Mouse (Mus musculus) layer of hippocampus, postnatal 14 days (tissue): Measurements from ENCODE around the gene Afdn. TPM values are rescaled to one million over a fixed set of nuclear protein-coding genes. Genes with fewer than 3 reads are reported as not detected.
A peak's percentile ranks its signal among the peaks of the same experiment; 100 is the strongest.

Experiments
- DNase-seq, 2 experiments: peaks; one replicate each; pipeline ENCODE4 v3.0.0; 2021 to 2022; ENCODE audit warnings: low spot score in 2 of 2, mixed read lengths in 1 of 2
- total RNA-seq, 2 experiments: library from RNA; stranded (reverse); gene quantifications; 2 replicates each; pipeline ENCODE4 v1.2.3; 2021

Afdn gene
- total RNA-seq, 2 experiments from 2014 or later = 106 to 112 TPM

- DNase-seq = no peak
Measured at GRCm38 (mm10) chr17:13738121-13738776, 22.1 kb upstream of the Afdn start.

- DNase-seq = no peak
Measured at GRCm38 (mm10) chr17:13738916-13739315, 21.4 kb upstream of the Afdn start.

GRCm38 (mm10) chr17:13739981-13740380 is 20.4 kb upstream of the Afdn start:
- DNase-seq = no peak

- DNase-seq = no peak
Measured at GRCm38 (mm10) chr17:13740796-13741195, 19.5 kb upstream of the Afdn start.

GRCm38 (mm10) chr17:13741611-13742010 is 18.7 kb upstream of the Afdn start:
- DNase-seq = no peak

GRCm38 (mm10) chr17:13742334-13742733 is 18.0 kb upstream of the Afdn start:
- DNase-seq = no peak

- no peak for DNase-seq
Measured at GRCm38 (mm10) chr17:13742941-13743708, 17.2 kb upstream of the Afdn start.

GRCm38 (mm10) chr17:13743709-13744079 is 16.6 kb upstream of the Afdn start:
- no peak for DNase-seq

GRCm38 (mm10) chr17:13744219-13744618 is 16.1 kb upstream of the Afdn start:
- no peak for DNase-seq

GRCm38 (mm10) chr17:13744824-13745223 is 15.5 kb upstream of the Afdn start:
- DNase-seq = no peak

- no peak for DNase-seq
Measured at GRCm38 (mm10) chr17:13745373-13745772, 15.0 kb upstream of the Afdn start.

GRCm38 (mm10) chr17:13746330-13746729 is 14.0 kb upstream of the Afdn start:
- no peak for DNase-seq

GRCm38 (mm10) chr17:13747681-13748080 is 12.7 kb upstream of the Afdn start:
- DNase-seq = no peak

GRCm38 (mm10) chr17:13749027-13749426 is 11.3 kb upstream of the Afdn start:
- DNase-seq = no peak

GRCm38 (mm10) chr17:13753918-13754317 is 6.4 kb upstream of the Afdn start:
- DNase-seq = no peak

GRCm38 (mm10) chr17:13754940-13755339 is 5.4 kb upstream of the Afdn start:
- DNase-seq = no peak

GRCm38 (mm10) chr17:13758586-13758985 is 1.8 kb upstream of the Afdn start:
- DNase-seq = no peak

- DNase-seq = peak; percentile 40 to 54
Measured at GRCm38 (mm10) chr17:13759156-13759852, 1.0 kb upstream of the Afdn start.

GRCm38 (mm10) chr17:13760675-13761178 is 388 bp downstream of the Afdn start:
- DNase-seq = no peak

GRCm38 (mm10) chr17:13761179-13761913 is 1.0 kb downstream of the Afdn start, which contains the start of gene Tcte2:
TSS of gene Tcte2 (minus strand) at chr17:13761825.
- peak; percentile 26 to 31 for DNase-seq

GRCm38 (mm10) chr17:13763819-13764218 is 3.5 kb downstream of the Afdn start:
- DNase-seq = no peak
